Mouse (Mus musculus) myocyte (in vitro differentiated cells): ENCODE data around the gene Pp2d1. TPM values are rescaled to one million over a fixed set of nuclear protein-coding genes. Genes with fewer than 3 reads are reported as not detected.
A peak's percentile ranks its signal among the peaks of the same experiment; 100 is the strongest.
"Not testable (repeated sequence)": the region's sequence is repeated elsewhere in the genome, so short reads cannot be mapped to it uniquely, and the experiment has no call there.

Source experiments
- H3K27me3 ChIP-seq: one replicate; pipeline ENCODE4 v1.6.1; 2011; ENCODE audit not compliant: control insufficient read depth, insufficient read depth, insufficient read length
- H3K36me3 ChIP-seq: one replicate; pipeline ENCODE4 v1.6.1; 2011; ENCODE audit not compliant: control insufficient read depth, insufficient read depth
- H3K4me2 ChIP-seq: one replicate; pipeline ENCODE4 v1.6.1; 2011; ENCODE audit warnings: low read depth, control low read depth
- H3K4me3 ChIP-seq: one replicate; pipeline ENCODE4 v1.5.1; 2011; ENCODE audit warnings: mild to moderate bottlenecking, control low read depth, moderate library complexity
- H3K79me2 ChIP-seq: one replicate; pipeline ENCODE4 v1.6.1; 2011; ENCODE audit not compliant: control insufficient read depth, insufficient read depth
- H3ac ChIP-seq: one replicate; pipeline ENCODE4 v1.6.1; 2011; ENCODE audit not compliant: control insufficient read depth, insufficient read length
- CEBPB ChIP-seq: IDR thresholded peaks from 2 replicates; pipeline ENCODE4 v1.6.1; 2011; ENCODE audit warnings: mild to moderate bottlenecking, moderate library complexity; ENCODE audit not compliant: poor library complexity, insufficient read depth, severe bottlenecking
- E2F4 ChIP-seq: IDR thresholded peaks from one replicate; pipeline ENCODE4 v1.6.1; 2011; ENCODE audit warnings: mild to moderate bottlenecking, control low read depth, moderate library complexity; ENCODE audit not compliant: insufficient read depth
- MAX ChIP-seq: IDR thresholded peaks from one replicate; pipeline ENCODE4 v1.6.1; 2011; ENCODE audit warnings: low read depth, mild to moderate bottlenecking, control low read depth
- MYOD1 ChIP-seq, 3 experiments: IDR thresholded peaks; one replicate each; pipeline ENCODE4 v1.6.1; 2011; ENCODE audit warnings: control low read depth in 2 of 3, low read depth in 2 of 3, mild to moderate bottlenecking in 2 of 3, moderate library complexity in 1 of 3; ENCODE audit not compliant: insufficient read length in 2 of 3, control insufficient read depth in 1 of 3
- MYOG ChIP-seq, 3 experiments: IDR thresholded peaks; one replicate each; pipeline ENCODE4 v1.6.1; 2011; ENCODE audit warnings: control low read depth in 2 of 3, low read depth in 2 of 3, mild to moderate bottlenecking in 2 of 3; ENCODE audit not compliant: insufficient read length in 2 of 3, control insufficient read depth in 1 of 3, insufficient read depth in 1 of 3
- POLR2A ChIP-seq: IDR thresholded peaks from one replicate; pipeline ENCODE4 v1.6.1; 2011; ENCODE audit warnings: low read depth, mild to moderate bottlenecking, control low read depth, moderate library complexity; ENCODE audit not compliant: insufficient read length
- POLR2AphosphoS2 ChIP-seq: IDR thresholded peaks from one replicate; pipeline ENCODE4 v1.6.1; 2011; ENCODE audit warnings: low read depth, control low read depth; ENCODE audit not compliant: insufficient read length
- REST ChIP-seq: IDR thresholded peaks from one replicate; pipeline ENCODE4 v1.6.1; 2011; ENCODE audit warnings: mild to moderate bottlenecking, control low read depth, moderate library complexity; ENCODE audit not compliant: insufficient read depth, insufficient read length
- SRF ChIP-seq: IDR thresholded peaks from one replicate; pipeline ENCODE4 v1.6.1; 2011; ENCODE audit warnings: low read depth; ENCODE audit not compliant: control insufficient read depth, insufficient read length
- TCF12 ChIP-seq: IDR thresholded peaks from one replicate; pipeline ENCODE4 v1.6.1; 2011; ENCODE audit warnings: mild to moderate bottlenecking, control low read depth; ENCODE audit not compliant: poor library complexity, insufficient read depth, severe bottlenecking
- TCF3 ChIP-seq: IDR thresholded peaks from one replicate; pipeline ENCODE4 v1.6.1; 2011; ENCODE audit warnings: low read depth, control low read depth; ENCODE audit not compliant: insufficient read length
- USF1 ChIP-seq: IDR thresholded peaks from one replicate; pipeline ENCODE4 v1.6.1; 2011; ENCODE audit warnings: low read depth, mild to moderate bottlenecking, control low read depth, moderate library complexity
- polyA plus RNA-seq: library from polyadenylated mRNA; unstranded; fragments of >200 nt; fragmentation: generic; extraction: Trizol; gene quantifications from one replicate; pipeline ENCODE4 v1.2.1, GENCODE M21; 2012; ENCODE audit warnings: missing spikeins

Pp2d1 gene
- polyA plus RNA-seq, result 0.12 TPM

DNA sequence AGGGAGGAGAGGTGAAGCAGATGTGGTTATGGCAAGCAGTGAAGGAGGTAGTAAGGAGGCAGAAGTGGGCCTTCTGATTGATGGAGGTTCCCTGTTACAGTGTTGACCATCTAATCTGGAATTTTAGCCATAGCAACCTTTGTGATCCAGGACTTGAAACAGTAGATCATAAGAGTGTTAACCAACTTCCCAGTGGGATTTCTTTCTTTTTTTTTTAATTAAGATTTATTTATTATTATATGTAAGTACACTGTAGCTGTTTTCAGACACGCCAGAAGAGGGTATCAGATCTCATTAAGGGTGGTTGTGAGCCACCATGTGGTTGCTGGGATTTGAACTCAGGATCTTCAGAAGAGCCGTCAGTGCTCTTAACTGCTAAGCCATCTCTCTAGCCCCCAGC, at the start of gene Pp2d1:
Pp2d1 (minus strand) TSS at position 101 of the 400 bp plus-strand sequence.
- not testable (repeated sequence) for H3ac ChIP-seq, H3K36me3 ChIP-seq, H3K79me2 ChIP-seq, H3K4me2 ChIP-seq, H3K4me3 ChIP-seq, H3K27me3 ChIP-seq

- Histone ChIP-seq H3K4me2 (peak overlapping the region; percentile 93), H3K27me3 (no peaks in the 10 kb centered on the region)
Observed at GRCm38 (mm10) chr17:53588097-53588855, 49.0 kb upstream of the Pp2d1 start.

DNA sequence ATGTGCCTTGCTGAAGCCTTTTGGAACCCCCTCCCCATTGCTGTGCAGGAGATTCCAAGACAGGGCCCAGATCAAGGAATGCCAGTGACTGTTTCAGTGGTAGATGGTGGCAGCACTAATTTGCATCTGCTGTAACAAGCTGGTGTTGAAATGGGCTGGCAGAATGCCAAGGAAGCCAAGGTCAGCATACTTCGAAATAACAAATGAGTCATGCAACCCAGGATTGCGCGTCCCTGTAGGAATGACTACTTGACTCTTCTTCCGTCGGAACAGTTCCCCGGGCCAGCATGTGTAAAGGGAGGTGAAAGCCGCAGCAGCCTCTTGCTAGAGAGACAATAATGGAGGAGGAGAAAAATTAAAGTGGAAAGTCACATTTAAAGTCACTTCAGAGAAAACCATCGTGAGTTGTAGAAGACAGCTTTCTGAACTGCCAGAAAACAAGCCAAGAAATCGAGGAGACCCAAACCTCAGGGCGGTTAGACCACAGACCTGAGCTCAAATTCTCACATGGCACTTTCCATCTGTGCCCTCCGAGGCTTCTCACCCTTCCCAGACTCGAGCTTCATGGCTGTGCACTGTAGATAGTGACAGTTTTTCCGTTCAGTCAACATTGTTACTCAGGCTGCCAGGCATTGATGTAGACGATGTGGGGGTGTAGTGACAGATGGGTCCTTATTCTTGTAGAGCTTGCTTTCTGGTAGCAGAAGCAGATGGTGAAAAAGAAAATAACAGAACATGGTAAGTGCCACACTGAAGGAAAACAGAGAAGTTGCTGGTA, 48.0 kb upstream of the Pp2d1 start:
- H3K79me2 ChIP-seq, result no peaks in the 10 kb centered on the region
- H3K4me3 ChIP-seq, result peak overlapping the region; percentile 10
- H3ac ChIP-seq, result no peak overlapping the region
- H3K36me3 ChIP-seq, result no peaks in the 10 kb centered on the region
- TF ChIP-seq MYOG (IDR thresholded peaks at IDR 0.05; ENCODE audit: control insufficient read depth in 1 of 3, insufficient read depth in 1 of 3, insufficient read length in 2 of 3, low read depth in 2 of 3) (peak in 1 of 3 experiments; percentile 38), REST (no peak), CEBPB (peak; percentile 87), TCF3 (no peak), MYOD1 (IDR thresholded peaks at IDR 0.05; ENCODE audit: control insufficient read depth in 1 of 3, insufficient read length in 2 of 3, low read depth in 2 of 3) (peak in 2 of 3 experiments; percentile 20 to 41)
- H3K4me2 ChIP-seq, result peak overlapping the region; percentile 93
- no peaks in the 10 kb centered on the region for H3K27me3 ChIP-seq

More at GRCm38 (mm10) chr17:53588097-53588855, 49.0 kb upstream of the Pp2d1 start:
- Histone ChIP-seq H3ac (no peak overlapping the region), H3K4me3 (peak overlapping the region; percentile 10), H3K79me2 (no peaks in the 10 kb centered on the region), H3K36me3 (no peaks in the 10 kb centered on the region)
- no peak for TF ChIP-seq SRF
- no peak for TF ChIP-seq REST
- TF ChIP-seq CEBPB, result peak; percentile 44; the same call in 1 of the 2 replicates

DNA sequence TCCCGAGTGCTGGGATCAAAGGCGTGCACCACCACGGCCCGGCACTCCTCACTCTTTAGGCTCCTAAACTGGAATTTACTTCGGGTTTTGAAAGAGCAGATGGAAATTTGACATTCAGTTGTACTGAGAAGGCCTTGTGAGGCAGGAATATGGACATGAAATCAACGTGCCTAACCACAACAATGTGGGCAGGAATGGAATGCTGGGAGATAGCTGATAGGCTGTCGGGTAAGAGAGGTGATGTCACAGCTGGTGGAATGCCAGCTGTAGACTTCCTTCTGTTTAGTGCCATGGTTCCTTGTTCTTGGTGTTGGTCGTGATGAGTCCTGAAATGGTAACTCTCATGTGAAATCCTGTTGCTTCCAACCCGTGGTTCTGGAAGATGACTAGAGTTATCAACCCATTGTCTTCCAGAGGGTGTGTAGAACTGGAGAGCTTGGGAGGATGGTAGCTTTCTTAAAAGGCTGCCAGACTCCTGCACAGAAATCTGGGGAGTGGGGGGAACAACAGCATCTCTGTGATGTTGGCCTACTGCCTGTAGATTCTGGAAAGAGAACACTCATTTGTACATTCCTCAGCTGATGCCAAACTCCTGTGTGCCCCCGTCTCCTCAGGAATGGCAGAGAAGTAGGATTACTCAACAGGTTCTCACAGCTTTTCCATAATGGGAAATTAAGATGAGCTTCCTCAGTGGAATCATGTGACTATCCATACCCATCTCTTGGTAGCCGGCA, 44.8 kb upstream of the Pp2d1 start:
- H3K79me2 ChIP-seq, result no peaks in the 10 kb centered on the region
- TF ChIP-seq MYOD1 (IDR thresholded peaks at IDR 0.05; ENCODE audit: control insufficient read depth in 1 of 3, insufficient read length in 2 of 3, low read depth in 2 of 3) (peak in 1 of 3 experiments; percentile 14), TCF3 (no peak), TCF12 (no peak), SRF (no peak), CEBPB (no peak), USF1 (no peak), MAX (no peak), POLR2AphosphoS2 (no peak)
- H3K36me3 ChIP-seq, result no peaks in the 10 kb centered on the region
- H3K27me3 ChIP-seq, result no peaks in the 10 kb centered on the region
- H3K4me2 ChIP-seq, result peak overlapping the region; percentile 31
- no peak overlapping the region for H3K4me3 ChIP-seq
- no peak overlapping the region for H3ac ChIP-seq

DNA sequence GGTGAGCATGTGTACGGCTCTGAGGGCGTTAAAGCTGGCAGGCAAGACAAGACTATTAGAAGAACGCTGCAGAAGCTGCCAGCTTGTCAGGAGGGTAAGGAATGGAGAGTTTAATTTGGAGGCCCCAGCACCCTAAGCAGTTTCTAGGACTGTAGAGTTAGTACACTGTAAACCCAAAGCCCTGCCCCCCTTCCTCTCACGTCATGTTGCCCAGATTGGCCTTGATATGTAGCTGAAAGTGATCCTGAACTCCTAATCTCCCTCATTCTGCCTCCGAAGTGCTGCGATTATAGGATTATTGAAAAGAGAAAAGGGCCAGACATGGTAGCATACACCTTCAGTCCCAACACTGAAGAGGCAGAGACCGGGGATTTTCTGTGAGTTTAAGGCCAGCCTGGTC, 43.6 kb upstream of the Pp2d1 start:
- no peaks in the 10 kb centered on the region for H3K36me3 ChIP-seq
- H3K27me3 ChIP-seq, result no peaks in the 10 kb centered on the region
- no peak overlapping the region for H3K4me3 ChIP-seq
- no peak overlapping the region for H3ac ChIP-seq
- no peaks in the 10 kb centered on the region for H3K79me2 ChIP-seq
- TF ChIP-seq SRF (no peak), MAX (no peak), USF1 (no peak), TCF3 (no peak), TCF12 (no peak), CEBPB (no peak), E2F4 (no peak), POLR2AphosphoS2 (no peak), REST (no peak), MYOD1 (IDR thresholded peaks at IDR 0.05; ENCODE audit: control insufficient read depth in 1 of 3, insufficient read length in 2 of 3, low read depth in 2 of 3) (no peak), POLR2A (no peak), MYOG (IDR thresholded peaks at IDR 0.05; ENCODE audit: control insufficient read depth in 1 of 3, insufficient read depth in 1 of 3, insufficient read length in 2 of 3, low read depth in 2 of 3) (no peak)
- H3K4me2 ChIP-seq, result no peak overlapping the region
